Mouse (Mus musculus) liver (tissue): ENCODE results near the gene Ssc4d.
A peak's percentile ranks its signal among the peaks of the same experiment; 100 is the strongest.

Experiments used
- DNase-seq: peaks from one replicate; pipeline ENCODE4 v3.0.0-alpha.2; 2020; ENCODE audit warnings: mixed read lengths

The Ssc4d gene

DNA sequence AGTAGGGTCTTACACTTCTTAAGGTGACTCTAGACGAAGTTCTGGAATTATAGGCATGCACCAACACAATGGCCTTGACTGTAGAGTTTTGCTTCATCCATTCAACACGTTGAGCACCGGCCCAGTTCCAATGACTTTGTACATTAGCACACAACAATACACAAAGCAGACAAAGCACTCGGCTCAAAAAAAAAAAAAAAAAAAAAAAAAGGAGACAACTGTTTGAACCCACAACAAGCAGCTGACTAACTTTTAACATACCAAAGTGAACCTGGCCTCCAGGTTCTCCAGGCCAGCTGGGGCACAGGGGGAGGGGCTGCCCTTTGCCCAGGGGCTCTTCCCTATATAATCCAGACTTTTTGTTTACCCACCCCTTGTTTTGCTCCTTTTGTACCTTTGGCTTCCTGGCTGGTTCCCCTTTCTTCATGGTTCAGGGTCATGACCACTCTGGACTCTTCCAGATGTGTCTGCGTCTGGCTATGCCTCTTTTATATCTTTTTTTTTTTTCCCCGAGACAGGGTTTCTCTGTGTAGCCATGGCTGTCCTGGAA is 38.6 kb downstream of the Ssc4d start:
- peak; percentile 16 for DNase-seq

DNA sequence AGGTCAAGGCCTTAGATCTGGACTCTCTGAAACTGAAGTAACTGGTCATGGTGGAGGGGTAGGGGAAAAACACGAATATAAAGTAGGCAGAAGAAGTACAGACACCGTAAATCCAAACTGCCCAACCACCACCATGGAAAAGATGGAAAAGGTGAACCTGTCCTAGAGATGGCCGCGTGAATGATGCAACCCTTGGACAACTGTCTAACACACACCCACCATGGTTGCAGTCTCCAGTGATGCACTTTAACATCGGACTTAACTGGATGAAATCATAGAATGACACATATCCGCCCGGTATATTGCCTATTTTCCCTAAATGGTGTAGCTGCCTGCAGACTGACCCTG is 39.2 kb downstream of the Ssc4d start:
- peak; percentile 13 for DNase-seq

GRCm38 (mm10) chr5:135934481-135935175 is 39.7 kb downstream of the Ssc4d start, which contains the start of gene Ywhag:
Ywhag (minus strand) TSS chr5:135934616.
- peak; percentile 97 for DNase-seq

- DNase-seq, result peak; percentile 77
Measured at GRCm38 (mm10) chr5:135933900-135934441, 40.4 kb downstream of the Ssc4d start.

GRCm38 (mm10) chr5:135933222-135933899 is 41.0 kb downstream of the Ssc4d start:
- DNase-seq, result peak; percentile 18

GRCm38 (mm10) chr5:135932359-135932758 is 42.0 kb downstream of the Ssc4d start:
- no peak for DNase-seq

DNA sequence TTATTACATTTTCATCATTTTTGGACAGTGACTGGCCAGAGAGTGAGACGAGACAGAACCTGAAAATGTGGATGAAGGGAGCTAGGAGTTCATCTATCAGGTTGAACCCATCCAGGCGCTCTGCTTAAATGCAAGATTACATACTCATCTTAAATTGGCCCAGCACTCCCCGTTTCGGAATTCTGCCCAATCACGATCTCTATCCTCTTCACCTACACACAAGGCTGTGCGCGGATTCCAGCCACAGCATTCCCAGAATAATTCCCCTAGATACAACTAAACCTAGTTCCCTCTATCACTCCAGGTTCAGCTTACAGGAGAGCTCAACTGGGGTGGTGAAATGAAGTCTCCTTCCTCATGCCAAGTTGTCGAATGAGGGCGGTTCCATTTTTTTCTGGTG is 42.8 kb downstream of the Ssc4d start:
- no peak for DNase-seq

DNA sequence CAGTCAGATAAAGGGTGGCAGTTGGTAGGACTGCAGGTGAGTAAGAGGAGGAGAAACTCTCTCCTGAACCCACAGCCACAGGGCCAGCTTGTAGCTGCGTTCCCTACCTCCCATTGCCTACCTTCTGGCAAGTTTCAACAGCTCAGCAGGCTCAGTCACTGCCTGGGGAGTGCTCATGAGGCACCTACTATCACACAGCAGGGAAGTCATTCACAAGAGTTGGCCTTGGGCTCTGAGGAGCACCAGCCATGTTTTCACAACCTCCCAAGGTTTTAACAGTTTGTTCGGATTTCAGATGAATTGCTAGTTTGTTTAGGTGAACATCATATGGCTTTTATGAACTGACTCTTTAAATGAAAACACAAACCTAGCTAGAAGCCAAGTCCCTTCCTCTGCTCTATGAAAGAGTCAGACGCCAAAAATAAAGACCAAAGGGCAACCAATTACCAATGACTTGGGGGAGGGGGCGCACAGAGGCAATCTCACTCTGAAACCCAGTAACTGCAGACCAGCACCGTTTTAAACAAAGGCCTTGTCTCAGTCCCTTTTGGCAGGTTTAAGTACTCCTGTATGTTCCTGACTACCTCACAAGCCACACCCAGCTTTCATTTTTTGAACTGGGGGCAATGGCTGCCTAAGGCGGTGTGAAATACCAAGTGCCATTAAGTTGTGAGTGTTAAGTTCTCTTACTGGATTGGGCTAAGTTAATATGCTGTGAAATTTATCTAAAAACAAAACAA is 44.5 kb downstream of the Ssc4d start:
- DNase-seq, result no peak

GRCm38 (mm10) chr5:135923901-135924300 is 50.4 kb downstream of the Ssc4d start:
- DNase-seq, result no peak

GRCm38 (mm10) chr5:135919902-135920301 is 54.4 kb downstream of the Ssc4d start:
- no peak for DNase-seq

DNA sequence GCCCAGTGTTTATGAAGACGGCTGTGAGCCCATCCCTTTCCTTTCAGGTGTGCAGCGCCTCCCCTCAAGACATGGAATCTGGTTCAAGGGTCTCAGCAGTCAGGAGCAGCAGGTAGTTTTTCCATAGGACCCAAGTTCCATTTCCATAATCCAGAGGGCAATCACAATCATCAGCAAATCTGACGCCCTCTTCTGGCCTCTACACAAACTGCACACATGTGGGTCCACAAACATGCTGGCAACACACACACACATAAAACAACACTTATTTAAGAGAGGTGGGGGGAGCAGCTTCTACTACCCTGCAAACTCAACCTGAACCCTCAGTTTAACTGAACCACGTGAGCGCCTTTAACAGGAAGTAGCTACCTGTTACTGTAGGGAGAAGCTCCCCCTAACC is 55.7 kb downstream of the Ssc4d start:
- DNase-seq, result no peak

GRCm38 (mm10) chr5:135918059-135918437 is 56.3 kb downstream of the Ssc4d start:
- no peak for DNase-seq

DNA sequence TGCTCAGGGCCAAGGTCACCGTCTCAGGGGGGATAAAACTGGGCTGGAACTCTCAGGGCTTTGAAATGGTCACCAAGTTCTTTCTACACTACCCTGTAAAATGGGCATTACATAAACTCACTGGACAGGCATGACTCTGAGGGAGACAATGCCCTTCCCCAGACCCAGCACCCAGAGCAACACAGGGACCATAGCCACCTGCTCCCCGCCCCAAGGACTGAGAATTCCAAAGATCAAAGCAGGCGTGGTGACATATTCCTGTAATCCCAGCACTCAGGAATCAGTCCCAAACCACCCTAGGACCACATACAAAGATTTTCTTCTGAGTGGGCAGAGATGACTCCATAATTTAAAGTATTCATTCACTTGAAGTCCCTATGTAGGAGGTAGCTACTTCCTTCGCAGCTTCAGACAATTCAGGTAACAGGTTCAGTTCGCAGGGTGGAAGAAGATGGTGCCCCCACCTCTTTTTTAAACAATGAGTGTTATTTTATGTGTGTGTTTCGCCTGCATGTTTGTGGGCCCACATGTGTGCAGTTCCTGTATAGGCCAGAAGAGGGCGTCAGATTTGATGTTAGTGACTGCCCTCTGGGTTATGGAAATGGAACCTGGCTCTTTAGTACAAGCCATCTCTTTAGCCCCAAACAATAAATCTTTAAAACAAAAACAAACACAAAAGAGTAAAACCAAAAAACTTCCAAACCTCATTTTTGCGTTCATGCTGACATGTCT is 56.8 kb downstream of the Ssc4d start:
- DNase-seq, result no peak

DNA sequence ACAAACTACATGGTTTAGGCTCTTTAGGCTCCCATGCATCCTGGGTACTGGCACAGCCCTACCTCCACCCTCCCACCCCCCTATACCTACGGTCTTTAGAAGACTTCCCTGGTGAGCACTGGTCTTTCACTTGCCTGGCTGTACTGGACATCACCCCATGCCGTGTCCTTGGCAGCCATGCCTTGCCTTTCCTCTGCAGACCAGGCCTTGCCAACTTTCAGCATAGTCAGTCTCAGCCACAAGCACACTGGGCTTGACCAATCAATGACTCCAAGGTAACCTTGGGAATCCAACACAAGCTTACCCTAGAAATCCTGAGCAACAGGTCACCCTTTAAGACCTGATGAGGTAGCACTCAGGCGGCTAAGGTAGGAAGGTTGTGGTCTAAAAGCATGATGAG is 57.7 kb downstream of the Ssc4d start:
- no peak for DNase-seq

DNA sequence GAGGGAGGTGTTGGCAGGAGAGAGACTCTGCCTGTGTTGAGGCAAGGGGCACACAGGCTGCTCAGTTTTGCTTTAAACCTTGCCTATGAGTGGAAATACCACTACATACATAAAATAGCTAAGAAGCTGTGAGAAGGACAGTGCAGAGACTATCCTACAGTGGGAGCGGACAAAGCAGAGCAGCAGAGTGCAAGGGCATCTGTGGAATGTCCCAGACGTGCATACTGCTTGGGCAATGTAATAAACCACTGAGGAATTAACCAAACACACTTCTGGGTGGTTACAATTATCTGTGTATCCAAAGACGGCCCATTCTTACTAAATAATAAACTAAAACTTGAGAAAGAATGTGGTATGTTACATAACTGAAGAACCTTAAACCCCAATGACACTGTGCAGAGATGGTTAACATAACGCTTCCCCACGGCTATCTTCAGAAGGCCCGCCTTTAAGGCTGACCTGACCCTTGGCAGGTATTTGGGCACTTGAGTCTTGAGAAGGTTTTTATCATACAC is 58.2 kb downstream of the Ssc4d start:
- DNase-seq, result no peak

GRCm38 (mm10) chr5:135914156-135914555 is 60.2 kb downstream of the Ssc4d start:
- no peak for DNase-seq

DNA sequence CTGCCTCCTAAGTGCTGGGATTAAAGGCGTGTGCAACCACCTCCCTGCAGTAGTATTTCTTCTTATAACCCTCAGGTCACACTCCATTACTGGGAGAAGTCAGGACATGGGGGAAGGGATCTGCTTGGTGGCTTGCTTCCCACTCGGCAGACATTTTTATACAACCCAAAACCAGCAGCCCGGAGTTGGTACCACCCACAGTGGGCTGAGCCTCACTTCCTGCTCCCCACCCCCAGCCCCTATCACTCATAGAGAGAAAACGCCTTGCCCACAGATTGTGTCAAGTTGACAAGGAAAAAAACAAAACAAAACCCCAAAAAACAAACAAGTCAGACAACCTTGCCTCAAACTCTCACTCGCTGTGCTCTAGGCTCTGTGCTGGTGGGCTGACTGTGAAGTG is 61.1 kb downstream of the Ssc4d start:
- no peak for DNase-seq

DNA sequence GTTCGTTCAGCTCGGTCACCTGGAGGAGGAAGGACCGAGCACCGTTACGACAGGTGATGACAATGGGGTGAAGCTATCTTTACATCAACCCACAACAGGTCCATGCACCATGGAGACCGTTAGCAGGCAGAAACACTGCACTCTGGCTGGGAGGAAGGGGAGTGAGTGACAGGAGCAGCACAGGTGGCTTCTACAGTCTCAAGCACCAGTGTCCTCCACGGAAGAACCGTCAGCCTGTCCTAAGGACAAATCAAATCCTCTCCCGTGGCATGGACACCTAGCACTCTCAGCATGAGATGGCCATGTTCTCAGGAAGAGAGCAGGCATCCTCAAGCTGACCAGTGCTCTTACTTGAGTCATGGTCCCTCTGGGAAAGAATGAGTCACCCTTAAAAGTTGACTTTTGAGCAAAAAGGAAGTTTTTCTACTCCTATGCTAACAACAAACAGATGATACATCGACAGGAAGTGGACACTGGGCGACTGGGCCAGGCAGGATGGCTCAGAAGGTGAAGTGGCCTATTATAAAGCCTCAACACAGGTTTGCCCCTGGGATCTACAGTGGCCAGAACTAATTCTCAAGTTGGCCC is 62.6 kb downstream of the Ssc4d start:
- no peak for DNase-seq

- no peak for DNase-seq
Measured at GRCm38 (mm10) chr5:135910813-135911212, 63.5 kb downstream of the Ssc4d start.
